Mouse (Mus musculus): ENCODE measurements around the gene Ndufs7.

DNA sequence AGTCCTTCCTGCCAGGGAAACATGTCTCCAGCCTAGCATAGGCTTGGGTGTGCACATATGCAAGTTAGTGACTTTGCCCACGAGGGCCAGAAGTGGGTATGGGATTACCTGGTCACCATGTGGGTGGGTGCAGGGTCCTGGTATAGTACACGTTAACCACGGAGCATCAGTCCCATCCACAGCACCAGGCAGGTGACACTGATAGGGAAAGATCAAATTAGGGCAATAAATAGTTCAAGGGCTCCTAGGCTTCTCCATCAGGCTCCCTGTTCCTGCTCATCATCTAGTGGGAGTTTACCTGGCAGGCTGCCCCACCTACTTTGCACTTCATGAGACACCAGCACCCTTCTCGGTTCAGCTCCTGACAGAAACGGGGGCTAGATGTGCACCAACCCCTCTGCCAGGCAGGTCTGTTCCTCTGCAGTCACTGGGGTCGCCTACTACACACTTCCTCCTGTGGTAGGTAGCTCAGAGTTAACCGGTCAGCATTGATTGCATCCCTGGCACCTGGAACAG lies 45.9 kb downstream of the Ndufs7 start:
- peak; percentile 18 for TF ChIP-seq POLR2A (IDR thresholded peaks at IDR 0.05; ENCODE audit: low read depth, low read length)
- TF ChIP-seq CTCF (IDR thresholded peaks at IDR 0.05; ENCODE audit: borderline replicate concordance, insufficient read depth, low read length): no peak

All from embryonic fibroblast, embryonic 13.5 days (primary cell).